ENCODE assay signal across 8 mouse cellular contexts in the genomic region with DNA sequence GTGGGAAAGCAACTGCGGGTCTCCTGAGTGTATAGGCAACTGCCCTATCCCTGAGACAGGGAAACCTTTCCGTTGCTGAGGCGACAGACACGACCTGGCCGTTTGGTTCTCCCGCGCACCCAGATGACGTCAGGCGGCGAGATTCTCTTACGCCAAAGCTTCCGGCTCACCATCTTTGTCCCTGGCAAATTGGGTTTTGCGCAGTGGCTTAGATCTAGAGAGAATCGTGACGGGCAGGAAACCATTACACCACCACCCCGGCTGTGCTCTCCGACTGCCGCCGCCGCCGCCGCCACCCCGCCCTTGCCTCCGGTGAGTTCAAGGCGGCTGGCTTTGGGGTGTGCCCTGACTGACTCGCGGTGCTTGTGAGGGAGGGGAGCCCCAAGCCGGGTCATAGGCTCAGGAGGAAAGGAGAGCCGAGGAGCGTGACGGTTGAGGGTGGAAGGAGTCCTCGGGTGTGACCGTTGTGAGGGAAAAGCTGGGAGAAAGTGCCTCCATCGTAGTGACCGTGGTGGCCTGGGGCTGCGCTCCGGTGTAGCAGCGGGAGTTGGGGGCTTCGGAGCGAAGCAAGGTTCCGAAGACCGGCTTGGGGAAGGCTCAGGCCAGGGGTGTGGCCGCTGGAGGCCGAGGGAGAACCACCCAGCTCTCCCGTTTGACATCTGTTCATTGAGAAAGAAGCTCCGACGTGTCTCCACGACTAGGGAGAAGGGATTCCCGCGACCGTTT. TPM values are rescaled to one million over a fixed set of nuclear protein-coding genes. Genes with fewer than 3 reads are reported as not detected.
DNase-seq lines count a peak whose midpoint lies in the region; ATAC-seq lines count a peak whose summit lies in the region.

A gene (minus strand): TSS at position 61 of the 726 bp plus-strand sequence.

- H3K36me3 ChIP-seq in heart, embryonic 13.5 days: peaks cover 2% of the 10 kb centered on the region; the same call in 1 of the 2 replicates
- H3K36me3 ChIP-seq in liver, embryonic 12.5 days: peaks cover 4% of the 10 kb centered on the region; the same call in 1 of the 2 replicates
- no peaks in the 10 kb centered on the region for H3K36me3 ChIP-seq in stomach, embryonic 15.5 days

- H3K27me3 ChIP-seq in heart, embryonic 13.5 days (replicated peaks): no peaks in the 10 kb centered on the region
- H3K27me3 ChIP-seq in liver, embryonic 12.5 days (replicated peaks): no peaks in the 10 kb centered on the region
- H3K27me3 ChIP-seq in stomach, embryonic 15.5 days (replicated peaks): no peaks in the 10 kb centered on the region

- H3K4me1 ChIP-seq in brown adipose tissue, adult 24 weeks (ENCODE audit: control insufficient read depth, insufficient read depth, insufficient read length, low read length): peaks cover 6% of the 10 kb centered on the region; the same call in 1 of the 2 replicates
- peaks cover 40% of the 10 kb centered on the region for H3K4me1 ChIP-seq in heart, embryonic 13.5 days
- peaks cover 51% of the 10 kb centered on the region for H3K4me1 ChIP-seq in liver, embryonic 12.5 days
- H3K4me1 ChIP-seq in stomach, embryonic 15.5 days: peaks cover 12% of the 10 kb centered on the region; the same call in 1 of the 2 replicates

- ATAC-seq in heart, embryonic 13.5 days (ENCODE audit: extremely low read depth, insufficient number of reproducible peaks, low FRiP score, low TSS enrichment): peak; percentile 76
- peak; percentile 75 for ATAC-seq in liver, embryonic 12.5 days
- ATAC-seq in stomach, embryonic 15.5 days (ENCODE audit: insufficient read depth, low FRiP score, low read depth): peak; percentile 63

- peak within 1 kb of the TSS; percentile 96 for H3K27ac ChIP-seq in brown adipose tissue, adult 24 weeks (replicated peaks; ENCODE audit: low read depth, low read length)
- H3K27ac ChIP-seq in heart, embryonic 13.5 days (replicated peaks): peak within 1 kb of the TSS; percentile 97
- H3K27ac ChIP-seq in liver, embryonic 12.5 days: peak within 1 kb of the TSS; percentile 95
- peak within 1 kb of the TSS; percentile 96 for H3K27ac ChIP-seq in stomach, embryonic 15.5 days

- peak within 1 kb of the TSS; percentile 92 for H3K9ac ChIP-seq in heart, embryonic 13.5 days
- H3K9ac ChIP-seq in liver, embryonic 12.5 days: peak within 1 kb of the TSS; percentile 88
- H3K9ac ChIP-seq in stomach, embryonic 15.5 days: peak within 1 kb of the TSS; percentile 88

- peak within 1 kb of the TSS; percentile 94 for H3K4me3 ChIP-seq in brown adipose tissue, adult 24 weeks (ENCODE audit: insufficient read depth, low read depth, low read length)
- H3K4me3 ChIP-seq in heart, embryonic 13.5 days: peak within 1 kb of the TSS; percentile 91
- H3K4me3 ChIP-seq in liver, embryonic 12.5 days: peak within 1 kb of the TSS; percentile 73
- peak within 1 kb of the TSS; percentile 88 for H3K4me3 ChIP-seq in stomach, embryonic 15.5 days (replicated peaks)

- peak; percentile 99 for DNase-seq in CD4-positive, CD25-positive, alpha-beta regulatory T cell, adult 2 months (ENCODE audit: low read depth, low spot score)
- DNase-seq in fat pad, adult 2 months (ENCODE audit: extremely low read depth, low read depth, low spot score): peak; percentile 55
- peak; percentile 98 for DNase-seq in kidney, postnatal 10 days
- peak; percentile 94 to 95 for DNase-seq in natural killer cell, adult 2 months (ENCODE audit: low spot score in 2 of 2)

- no peaks in the 10 kb centered on the region for H3K9me3 ChIP-seq in heart, embryonic 13.5 days
- no peaks in the 10 kb centered on the region for H3K9me3 ChIP-seq in liver, embryonic 12.5 days (replicated peaks)
- H3K9me3 ChIP-seq in stomach, embryonic 15.5 days: no peaks in the 10 kb centered on the region

- under 1% methylated on average over 51 of the region's 51 CpGs for WGBS in heart, embryonic 13.5 days
- WGBS in liver, embryonic 12.5 days (ENCODE audit: insufficient replicate concordance): under 1% methylated on average over 51 of the region's 51 CpGs
- under 1% methylated on average over 51 of the region's 51 CpGs for WGBS in stomach, embryonic 15.5 days

- H3K4me2 ChIP-seq in heart, embryonic 13.5 days: peak within 1 kb of the TSS; percentile 74
- H3K4me2 ChIP-seq in liver, embryonic 12.5 days: peak within 1 kb of the TSS; percentile 72
- peak within 1 kb of the TSS; percentile 57 for H3K4me2 ChIP-seq in stomach, embryonic 15.5 days

RNA-seq across cellular contexts. Expression of the gene that starts here (rescaled TPM):
- polyA plus RNA-seq in brown adipose tissue, adult 24 weeks (2012; ENCODE audit: insufficient read depth, insufficient read length, missing spikeins): 4.2 and 9.8 TPM in 2 replicates
- 8.5 and 8.6 TPM in 2 replicates for polyA plus RNA-seq in heart, embryonic 13.5 days (2015; fragmentation: Nextera tagmentation; extraction: Ambion mirVana)
- 8.2 and 8.3 TPM in 2 replicates for polyA plus RNA-seq in liver, embryonic 12.5 days (2016; fragmentation: Nextera tagmentation; extraction: Ambion mirVana)
- polyA plus RNA-seq in stomach, embryonic 15.5 days (2015; fragmentation: Nextera tagmentation; extraction: Ambion mirVana): 14.0 TPM in 2 replicates

Comparison
In these comparisons a context has a peak if more than half of its experiments do, and no peak if none do; other contexts are left out.
1. Peak in every context shown above with its lines: DNase-seq, ATAC-seq, H3K4me3 ChIP-seq and H3K27ac ChIP-seq.